Mouse (Mus musculus) thymus, postnatal 4 days (tissue): ENCODE measurements around the gene Trappc6a.
"Not testable (repeated sequence)": the region's sequence is repeated elsewhere in the genome, so short reads cannot be mapped to it uniquely, and the experiment has no call there.

Source experiments
- DNase-seq: peaks from one replicate; pipeline ENCODE4 v3.0.0; 2021

The Trappc6a gene

GRCm38 (mm10) chr7:19491731-19492130 is 16.5 kb upstream of the Trappc6a start:
- peak; percentile 43 for DNase-seq

DNA sequence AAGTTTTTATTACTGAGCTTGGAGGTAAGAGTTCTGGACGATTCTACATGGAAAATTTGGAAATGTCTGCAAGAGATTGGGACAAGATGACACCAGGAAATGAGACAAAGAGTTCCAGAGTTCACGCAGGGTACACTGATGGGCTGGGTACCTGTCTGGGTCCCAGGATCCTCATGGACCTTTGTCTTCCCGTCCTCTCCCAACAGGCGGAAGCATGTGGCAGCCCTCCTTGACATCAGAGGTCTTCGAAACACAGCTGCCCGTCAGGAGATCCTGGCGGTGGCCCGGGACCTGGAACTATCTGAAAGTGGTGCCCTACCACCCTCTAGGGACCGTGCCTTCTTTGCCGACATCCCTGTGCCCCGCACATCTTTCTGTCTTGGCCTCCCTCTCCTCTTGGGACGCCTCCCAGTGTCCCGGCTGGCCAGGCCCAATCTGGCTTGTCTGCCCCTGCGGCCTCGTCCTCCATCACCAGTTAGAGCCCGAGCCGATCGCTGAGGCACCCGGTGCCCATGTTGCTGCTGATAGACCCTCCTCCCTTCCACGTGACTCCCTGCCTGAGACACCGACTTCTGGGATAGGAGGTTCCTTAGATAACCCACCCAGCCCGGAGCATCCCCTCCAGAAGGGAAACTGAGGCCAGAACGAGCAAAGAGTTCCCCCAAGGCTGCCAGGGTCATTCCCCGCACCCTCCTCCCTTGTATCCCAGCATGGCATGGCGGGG is 13.3 kb upstream of the Trappc6a start:
- DNase-seq = no peak

GRCm38 (mm10) chr7:19495521-19496213 is 12.5 kb upstream of the Trappc6a start:
- DNase-seq = no peak

GRCm38 (mm10) chr7:19496214-19496555 is 12.0 kb upstream of the Trappc6a start:
- DNase-seq = no peak

GRCm38 (mm10) chr7:19498326-19498725 is 9.9 kb upstream of the Trappc6a start:
- no peak for DNase-seq

DNA sequence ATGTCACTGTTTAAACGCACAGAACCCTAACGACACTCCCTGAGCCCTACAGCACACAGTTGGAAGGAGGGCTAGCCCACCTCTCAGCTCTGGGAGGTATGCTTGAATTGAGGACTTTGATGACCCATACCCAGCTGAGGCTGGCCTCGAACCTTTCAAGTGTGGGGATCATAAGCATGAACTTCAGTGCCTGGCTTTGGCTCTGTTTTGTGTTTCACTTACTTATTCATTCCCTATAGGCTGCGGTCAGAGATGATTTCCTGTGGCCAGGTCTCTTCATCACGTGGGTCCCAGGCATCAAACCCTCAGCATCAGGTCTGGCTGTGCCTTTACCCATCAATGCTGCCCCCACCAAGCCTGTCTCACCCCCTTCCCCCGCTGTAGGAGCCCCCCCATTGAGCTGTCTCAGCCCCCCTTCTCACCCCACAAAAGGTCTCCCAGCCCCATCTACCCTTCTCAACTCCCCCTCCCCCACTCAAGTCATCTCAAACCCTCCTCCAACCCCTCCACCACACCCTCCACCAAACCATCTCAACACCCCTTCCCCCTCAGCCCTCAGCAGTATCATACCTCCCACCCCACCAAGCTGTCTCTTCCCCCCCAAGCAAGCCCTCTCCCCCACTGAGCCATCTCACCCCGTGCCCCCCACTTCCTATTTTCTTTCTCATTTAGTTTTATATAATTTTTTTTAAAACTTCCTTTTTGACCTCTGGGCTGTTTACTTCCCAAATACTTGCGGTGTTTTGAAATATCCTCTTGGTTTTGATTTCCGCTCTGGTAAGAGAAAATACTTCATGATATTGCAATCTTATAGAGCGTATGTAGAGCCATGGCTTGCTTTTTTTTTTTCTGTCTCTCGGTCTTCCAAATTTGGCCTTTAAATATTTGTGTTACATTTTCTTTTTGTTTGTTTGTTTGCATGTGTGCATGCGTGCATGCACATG is 7.5 kb upstream of the Trappc6a start:
- no peak for DNase-seq

- no peak for DNase-seq
These were observed 6.5 kb upstream of the Trappc6a start for GRCm38 (mm10) chr7:19501658-19502057.

DNA sequence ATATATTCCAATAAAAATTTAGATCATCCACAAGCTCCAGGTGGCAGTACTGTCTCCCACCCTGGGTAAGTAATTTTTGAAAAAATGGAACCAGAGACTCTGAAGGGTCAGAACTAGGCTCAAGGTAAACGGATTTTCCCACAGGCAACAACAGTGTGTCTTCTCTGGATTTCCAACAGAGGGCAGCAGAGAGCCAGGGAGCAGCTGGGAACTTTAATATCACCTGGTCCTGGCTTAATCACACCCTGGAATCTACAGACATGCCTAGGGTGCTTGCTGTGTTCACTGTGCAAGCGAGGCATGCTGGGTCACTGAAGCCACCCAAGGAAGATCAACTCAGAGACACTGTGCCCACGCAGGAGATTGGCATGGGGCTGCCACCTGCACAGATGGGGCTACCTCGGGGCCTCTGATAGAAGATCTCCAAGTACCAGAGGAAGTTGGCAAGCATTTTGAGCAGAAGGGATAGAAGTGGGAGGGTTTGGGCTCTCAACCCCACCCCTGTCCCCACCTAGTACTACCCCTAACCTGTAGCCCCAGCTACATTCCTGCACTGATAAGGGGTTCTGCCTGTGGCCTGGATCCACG is 4.6 kb upstream of the Trappc6a start:
- peak; percentile 63 for DNase-seq

DNA sequence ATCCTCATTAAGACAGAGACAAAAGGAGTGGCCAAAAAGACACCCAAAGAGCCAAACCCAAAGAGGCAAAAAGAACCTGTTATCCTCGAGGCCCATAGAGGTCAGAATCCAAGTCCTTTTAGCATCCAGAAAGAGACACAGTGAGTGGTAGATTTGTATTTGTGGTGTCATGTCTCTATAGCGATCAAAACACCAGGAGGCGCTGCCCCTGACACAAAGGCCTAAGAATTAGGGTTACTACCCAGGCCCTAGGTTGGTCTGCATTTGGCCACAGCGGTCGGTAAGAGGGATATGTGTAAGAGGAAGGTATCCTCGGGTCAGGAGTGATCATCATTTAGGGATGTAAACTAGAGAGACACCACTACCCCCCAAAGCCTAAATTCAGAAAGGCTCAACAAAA is 1.9 kb upstream of the Trappc6a start:
- peak; percentile 44 for DNase-seq

- DNase-seq = peak; percentile 79
These were observed 1.1 kb upstream of the Trappc6a start for GRCm38 (mm10) chr7:19506969-19507611.

GRCm38 (mm10) chr7:19507612-19507981 is 598 bp upstream of the Trappc6a start:
- peak; percentile 40 for DNase-seq

- DNase-seq = no peak
These were observed 851 bp downstream of the Trappc6a start for GRCm38 (mm10) chr7:19508924-19509568.

DNA sequence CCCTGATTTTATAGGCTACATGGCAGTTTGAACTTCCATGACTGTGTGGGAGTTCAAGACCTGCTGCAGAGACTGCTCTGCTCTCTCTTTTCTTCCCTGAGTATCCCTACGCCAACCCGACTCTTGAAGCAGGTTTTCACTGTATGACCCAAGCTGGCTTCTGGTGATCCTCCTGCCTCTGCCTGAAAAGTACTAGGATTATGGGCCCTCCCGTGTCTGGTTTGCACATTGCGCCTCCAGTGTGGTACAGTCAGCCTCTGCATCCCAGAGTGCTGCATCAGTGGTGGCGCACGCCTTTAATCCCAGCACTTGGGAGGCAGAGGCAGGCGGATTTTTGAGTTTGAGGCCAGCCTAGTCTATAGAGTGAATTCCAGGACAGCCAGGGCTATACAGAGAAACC is 1.6 kb downstream of the Trappc6a start:
- no peak for DNase-seq

DNA sequence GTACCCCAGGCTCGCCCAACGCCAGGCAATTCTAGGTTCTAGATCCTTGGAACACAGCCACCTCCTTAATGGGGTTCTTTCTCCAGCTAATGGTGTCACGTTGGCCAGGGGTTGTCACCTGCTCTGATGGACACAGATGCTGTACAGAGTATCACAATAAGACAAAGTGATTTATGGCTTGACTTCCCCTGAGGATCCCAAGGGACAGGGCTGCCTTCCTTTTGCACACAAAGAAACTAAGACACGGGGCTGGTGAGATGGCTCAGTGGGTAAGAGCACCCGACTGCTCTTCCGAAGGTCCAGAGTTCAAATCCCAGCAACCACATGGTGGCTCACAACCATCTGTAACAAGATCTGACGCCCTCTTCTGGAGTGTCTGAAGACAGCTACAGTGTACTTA is 3.7 kb downstream of the Trappc6a start:
- DNase-seq = not testable (repeated sequence)

DNA sequence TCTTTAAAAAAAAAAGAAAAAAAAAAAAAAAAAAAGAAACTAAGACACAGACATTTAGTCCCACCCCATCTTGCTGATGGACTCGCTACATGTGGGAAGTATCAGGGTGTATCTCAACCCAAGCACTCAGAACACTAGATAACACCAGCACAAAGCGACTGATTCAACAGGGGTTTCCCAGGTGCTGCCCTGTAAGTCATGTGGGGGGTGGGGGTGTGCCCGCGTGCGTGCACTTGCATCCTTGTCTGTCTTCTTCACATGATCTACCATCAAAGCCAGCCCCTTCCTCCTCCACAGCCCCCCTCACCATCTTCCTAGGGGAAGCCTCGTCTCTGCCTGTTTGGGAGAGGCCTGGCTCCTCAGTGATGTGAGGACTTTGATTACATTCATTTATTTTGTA is 4.2 kb downstream of the Trappc6a start:
- no peak for DNase-seq

DNA sequence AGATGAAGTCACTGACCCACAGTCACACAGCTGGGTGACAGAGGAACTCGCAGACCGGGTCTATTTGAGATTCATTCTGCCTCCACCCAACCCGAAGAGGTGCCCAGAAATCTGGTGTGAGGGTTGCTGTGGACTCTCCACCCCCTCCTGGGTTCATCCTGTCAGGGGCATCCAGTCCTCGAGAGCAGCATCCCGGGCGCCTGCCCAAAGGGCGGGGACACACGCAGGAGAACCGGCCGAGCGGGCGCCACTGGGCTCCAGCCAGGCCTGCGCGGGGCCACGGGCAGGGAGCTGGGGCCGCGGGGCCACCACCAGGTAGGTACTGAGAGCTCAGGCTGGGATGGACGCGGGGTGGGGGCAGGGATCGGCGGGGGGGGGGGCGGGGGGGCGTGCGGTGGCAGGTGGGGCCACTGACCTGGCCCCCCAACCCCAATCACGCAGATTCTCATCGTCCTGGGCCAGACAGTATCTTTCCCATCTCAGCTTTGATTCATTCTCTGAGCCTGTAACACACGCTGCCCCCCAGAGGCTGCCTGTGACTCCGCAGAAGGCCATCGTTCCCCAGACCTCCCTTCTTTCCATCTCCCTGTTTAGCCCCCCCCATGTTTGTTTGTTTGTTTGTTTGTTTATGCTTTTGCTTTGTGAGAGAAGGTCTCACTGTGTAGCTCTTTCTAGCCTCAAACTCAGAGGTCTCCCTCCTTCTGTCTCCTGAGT is 9.6 kb downstream of the Trappc6a start, which contains the start of gene Nkpd1:
Gene Nkpd1 (plus strand): TSS at position 187 of the 714 bp plus-strand sequence.
- DNase-seq = peak; percentile 47

- peak; percentile 26 for DNase-seq
These were observed 11.8 kb downstream of the Trappc6a start for GRCm38 (mm10) chr7:19520032-19520431.

DNA sequence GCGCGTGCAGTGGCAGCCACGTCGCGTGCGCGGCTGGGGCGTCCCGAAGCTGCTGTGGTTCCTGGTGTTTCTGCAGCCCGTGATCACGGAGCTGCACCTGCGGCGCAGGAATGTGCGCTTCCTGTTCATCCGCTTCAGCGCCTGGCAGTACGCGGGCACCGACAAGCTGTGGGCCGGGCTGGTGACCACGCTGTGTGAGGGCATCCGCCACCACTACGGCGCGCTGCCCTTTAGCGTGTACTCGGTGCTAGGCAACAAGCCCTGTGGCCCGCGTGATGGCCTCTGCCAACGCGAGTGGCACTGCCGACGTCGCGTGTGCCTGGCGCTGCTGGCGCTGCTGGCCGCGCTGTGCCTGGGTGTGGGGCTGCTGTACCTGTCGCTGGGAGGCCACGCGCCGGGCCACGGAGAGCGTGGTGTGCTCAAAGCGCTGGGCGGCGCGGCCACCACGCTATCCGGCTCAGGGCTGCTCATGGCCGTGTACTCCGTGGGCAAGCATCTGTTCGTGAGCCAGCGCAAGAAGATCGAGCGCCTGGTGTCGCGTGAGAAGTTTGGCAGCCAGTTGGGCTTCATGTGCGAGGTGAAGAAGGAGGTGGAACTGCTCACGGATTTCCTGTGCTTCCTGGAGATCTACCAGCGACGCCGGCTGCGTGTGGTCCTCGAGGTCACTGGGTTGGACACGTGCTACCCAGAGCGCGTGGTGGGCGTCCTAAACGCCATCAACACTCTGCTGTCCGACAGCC is 15.0 kb downstream of the Trappc6a start:
- DNase-seq = peak; percentile 41

GRCm38 (mm10) chr7:19523757-19524419 is 15.7 kb downstream of the Trappc6a start:
- DNase-seq = peak; percentile 88
